Mouse (Mus musculus) cerebellum, adult 2 months (tissue): ENCODE results near the gene Akr1d1.

Source experiments
- CTCF ChIP-seq: fragments of 200-500 bp; IDR thresholded peaks from 2 replicates; pipeline ENCODE4 v1.5.1; 2011; ENCODE audit warnings: low read depth, mild to moderate bottlenecking, control low read depth, low read length, moderate library complexity, borderline replicate concordance; ENCODE audit not compliant: insufficient read depth
- POLR2A ChIP-seq: fragments of 200-500 bp; IDR thresholded peaks from 2 replicates; pipeline ENCODE4 v1.6.1; 2011; ENCODE audit warnings: low read length, control low read depth, borderline replicate concordance; ENCODE audit not compliant: insufficient read depth

GRCm38 (mm10) chr6:37538792-37539191 lies 8.8 kb downstream of the Akr1d1 start:
- TF ChIP-seq CTCF (no peak), POLR2A (no peak)
